Mouse (Mus musculus) right cerebral cortex, adult 18-20 months (tissue): Measurements from ENCODE around the gene Maml1.

Experiments used
- DNase-seq: peaks from one replicate; pipeline ENCODE4 v3.0.0; 2022; ENCODE audit warnings: mixed read lengths

Maml1 gene

DNA sequence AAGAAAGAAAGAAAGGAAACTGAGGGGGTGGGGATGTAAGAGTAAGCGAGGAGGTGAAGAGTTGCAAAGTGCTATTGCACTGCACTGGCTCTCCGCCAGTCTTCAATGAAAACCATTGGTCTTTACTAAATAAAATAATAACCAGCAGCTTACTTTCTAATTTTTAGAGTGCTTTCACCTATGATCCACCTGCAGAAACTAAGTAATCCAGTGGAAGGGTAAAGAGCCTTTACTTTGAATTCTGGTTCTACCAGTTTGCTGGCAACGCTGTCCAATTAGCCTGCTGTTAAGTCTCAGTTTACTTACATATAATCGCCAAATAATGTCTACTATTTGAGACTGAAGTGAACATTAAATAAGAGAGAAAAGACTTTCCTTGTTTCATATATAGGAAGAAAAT lies 13.1 kb downstream of the Maml1 start:
- no peak for DNase-seq

DNA sequence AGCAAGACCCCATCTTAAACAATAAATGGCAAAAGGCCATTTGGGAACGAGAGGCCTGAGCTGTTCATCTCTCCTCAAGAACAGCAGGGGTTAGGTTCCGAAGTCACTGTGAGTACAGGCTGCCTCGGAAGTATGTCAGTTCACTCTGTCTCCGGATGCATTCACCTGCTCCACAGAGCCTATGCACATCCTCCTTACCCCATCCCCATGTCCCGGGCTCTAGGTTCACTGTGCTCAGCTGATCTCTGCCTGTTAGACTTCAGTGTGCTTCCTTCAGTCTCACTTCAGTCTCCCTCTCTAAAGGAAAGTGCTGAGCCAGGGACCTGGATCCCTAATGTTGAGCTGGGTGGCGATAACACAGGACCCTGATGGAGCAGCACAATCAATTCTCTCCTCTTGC lies 14.4 kb downstream of the Maml1 start:
- DNase-seq = no peak

DNA sequence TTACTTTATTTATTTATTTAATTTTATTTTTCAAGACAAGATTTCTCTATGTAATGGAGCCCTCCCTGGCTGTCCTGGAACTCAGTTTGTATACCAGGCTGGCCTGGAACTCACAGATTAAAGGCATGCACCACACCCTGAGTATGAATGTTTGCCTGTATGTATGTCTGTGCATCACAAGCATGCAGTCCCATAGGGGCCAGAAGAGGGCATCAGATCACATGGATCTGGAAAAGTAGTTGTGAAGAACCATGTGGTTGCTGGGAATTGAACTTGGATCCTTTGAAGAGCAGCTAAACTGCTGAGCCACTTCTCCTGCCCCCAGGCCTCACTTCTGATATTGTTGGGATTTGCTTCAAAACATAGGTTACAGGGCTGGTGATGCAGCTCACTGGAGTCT lies 15.1 kb downstream of the Maml1 start:
- no peak for DNase-seq

DNA sequence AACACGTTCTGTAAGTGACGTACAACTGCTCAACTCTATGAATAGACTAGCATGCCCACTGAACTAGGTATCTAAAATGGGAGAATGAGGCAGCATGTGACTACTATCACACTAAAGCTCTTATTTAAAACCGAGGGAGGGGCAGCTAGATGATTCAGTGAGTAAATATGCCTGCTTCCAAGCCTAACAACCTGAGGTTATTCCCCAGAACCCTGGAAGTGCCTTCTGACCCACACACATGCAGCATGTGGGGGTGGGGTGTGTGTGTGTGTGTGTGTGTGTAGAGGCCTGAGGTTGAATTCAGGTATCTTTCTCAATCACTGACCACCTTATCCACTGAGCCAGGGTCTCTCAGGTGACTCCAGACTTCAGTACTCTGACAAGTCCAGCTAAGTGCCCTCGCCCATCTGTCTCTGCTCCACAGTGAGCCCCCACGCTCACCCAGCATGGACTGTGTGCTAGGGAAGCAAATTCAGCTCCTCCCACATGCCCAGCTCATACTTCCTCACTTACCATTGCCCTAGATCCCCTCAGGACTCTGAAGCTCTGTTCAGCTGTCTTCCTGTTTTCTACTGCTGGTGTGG lies 16.5 kb downstream of the Maml1 start:
- peak; percentile 44 for DNase-seq

DNA sequence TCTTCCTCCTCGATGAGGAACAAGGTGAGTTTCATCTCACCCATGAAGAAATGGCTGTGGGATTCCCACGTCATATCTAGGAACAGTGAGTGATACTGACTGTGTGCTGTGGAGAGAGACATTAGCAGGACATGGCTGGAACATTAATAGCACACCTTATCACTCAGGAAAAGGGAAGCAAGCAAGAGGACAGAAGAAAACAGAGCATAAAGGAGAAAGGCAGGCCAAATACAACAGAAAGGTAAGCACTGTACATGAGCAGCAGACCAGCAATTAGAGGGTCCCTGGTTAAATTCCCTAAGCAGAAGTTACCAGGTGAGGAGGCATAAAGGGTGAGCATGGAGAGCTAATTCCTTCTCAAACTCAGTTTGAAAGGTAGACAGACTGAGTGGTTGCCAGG lies 17.0 kb downstream of the Maml1 start:
- DNase-seq = no peak

DNA sequence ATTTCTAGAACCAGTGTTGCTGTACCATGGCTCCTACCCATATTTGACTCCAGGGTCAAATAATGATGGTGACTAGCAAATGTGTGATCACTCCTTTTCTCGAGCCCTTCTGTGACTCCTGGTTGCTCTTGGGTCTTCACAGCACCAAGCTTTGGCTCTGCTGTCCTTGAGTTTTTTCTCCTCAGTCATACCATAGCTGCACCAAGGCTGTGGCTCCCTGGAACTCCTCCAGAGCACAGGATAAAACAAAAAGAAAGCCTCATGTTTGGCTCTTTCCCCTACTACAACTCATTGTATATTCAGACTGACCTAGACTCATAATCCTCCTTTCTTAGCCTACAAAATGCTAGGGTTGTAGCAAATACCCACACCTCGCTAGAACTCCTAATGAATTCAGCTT lies 19.3 kb downstream of the Maml1 start:
- DNase-seq = no peak

DNA sequence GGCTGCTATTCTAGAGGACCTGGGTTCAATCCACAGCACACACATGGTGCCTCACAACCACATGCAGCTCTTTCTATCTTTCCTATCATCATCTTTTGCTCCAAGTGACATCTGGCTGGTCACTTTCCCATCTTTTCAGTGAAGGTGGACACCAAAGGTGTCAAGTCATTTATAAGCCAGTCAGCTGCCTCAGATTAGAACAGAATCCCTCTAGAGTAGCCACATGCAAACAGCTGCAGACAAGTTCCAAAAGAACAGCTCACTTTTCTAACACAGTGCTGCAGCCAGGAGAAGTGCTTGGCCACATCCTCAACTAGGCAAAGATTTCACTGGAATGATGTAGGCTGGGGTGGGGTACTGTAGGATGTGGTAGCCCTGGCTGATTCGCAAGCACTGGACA lies 22.2 kb downstream of the Maml1 start:
- DNase-seq = no peak

DNA sequence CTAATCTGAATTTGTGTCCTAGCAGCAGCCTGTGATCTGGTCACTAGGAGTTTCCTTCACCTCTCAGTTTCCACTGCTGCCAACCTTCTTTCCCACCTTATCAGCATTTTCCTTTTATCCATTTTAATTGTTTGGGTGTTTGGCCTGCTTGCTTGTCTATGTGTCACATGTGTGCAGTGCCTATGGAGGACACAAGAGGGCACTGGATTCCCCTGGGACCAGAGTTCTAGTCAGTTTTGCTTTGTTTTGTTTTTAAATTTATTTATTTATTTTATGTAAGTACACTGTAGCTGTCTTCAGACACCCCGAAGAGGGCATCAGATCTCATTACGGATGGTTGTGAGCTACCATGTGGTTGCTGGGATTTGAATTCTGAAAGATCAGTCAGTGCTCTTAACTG lies 22.9 kb downstream of the Maml1 start:
- no peak for DNase-seq

DNA sequence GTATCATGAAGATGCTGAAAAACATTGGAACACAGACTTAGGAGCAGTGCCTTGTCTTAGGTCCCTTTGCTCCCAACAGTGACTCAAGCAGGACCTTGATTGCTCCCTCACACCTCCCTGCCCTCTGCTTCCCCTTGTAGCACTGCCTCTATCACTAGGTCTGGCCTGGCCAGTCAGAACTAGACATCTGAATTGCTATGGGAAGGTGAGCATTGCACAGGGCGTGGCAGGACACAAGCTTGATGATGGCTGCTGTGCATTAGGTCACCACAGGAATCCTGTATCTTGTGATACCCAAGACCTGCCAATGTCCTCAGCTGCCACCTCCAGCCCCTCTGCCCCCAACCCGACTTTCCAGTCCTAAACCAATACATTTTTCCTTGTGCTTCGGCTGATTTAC lies 25.1 kb downstream of the Maml1 start:
- no peak for DNase-seq

DNA sequence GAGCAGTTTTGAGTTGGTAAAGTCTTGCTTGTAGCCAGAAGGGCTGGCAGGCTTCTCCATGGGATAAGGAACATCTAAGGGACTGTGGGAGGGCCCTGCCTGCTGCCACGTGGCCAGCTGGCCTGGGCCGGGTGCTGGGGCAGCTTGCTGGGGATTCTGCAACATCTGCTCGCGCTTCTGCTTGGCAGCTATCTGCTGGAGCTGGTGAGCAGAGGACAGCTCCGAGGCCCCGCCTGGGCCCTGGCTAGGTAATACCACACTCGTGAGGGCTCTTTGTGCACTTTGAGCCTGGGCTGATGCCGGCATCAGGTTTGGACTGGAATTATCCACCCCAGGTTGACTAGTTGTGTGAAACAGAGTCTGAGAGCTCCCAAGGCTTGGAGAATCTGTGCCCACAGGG lies 26.2 kb downstream of the Maml1 start:
- DNase-seq = no peak

DNA sequence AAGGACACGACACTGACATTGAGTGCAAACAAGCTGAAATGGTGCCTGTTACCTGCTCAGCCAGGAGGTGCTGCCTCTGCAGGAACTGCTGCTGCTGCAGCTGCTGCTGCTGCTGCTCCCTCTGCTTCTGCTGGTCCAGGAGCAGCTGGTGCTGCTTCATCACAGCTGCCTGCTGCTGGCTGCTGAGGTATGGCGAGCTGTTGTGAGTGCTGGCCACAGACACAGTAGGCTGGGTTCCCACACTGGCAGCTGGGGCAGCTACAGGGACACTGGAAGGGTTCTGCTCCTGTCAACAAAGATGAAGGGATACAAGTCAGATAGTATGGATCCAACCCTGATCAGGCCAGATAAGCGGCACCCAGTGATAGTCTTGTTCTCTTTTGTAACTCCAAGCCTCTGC lies 28.9 kb downstream of the Maml1 start:
- DNase-seq = no peak

DNA sequence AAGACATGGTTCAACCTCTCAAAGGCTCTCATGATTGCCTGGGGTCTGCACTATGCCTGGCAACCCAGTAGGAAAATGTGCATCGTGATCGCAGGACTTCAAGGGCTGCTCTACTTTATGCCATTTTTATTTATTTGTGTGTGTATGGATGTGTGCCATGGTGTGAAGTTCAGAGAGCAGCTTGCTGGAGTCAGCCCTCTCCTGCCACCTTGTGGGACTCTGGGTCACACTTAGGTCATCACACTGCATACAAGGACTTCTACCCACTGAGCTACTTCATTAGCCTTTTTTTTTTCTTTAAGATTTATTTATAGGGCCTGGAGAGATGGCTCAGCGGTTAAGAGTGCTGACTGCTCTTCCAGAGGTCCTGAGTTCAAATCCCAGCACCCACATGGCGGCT lies 30.1 kb downstream of the Maml1 start:
- no peak for DNase-seq

DNA sequence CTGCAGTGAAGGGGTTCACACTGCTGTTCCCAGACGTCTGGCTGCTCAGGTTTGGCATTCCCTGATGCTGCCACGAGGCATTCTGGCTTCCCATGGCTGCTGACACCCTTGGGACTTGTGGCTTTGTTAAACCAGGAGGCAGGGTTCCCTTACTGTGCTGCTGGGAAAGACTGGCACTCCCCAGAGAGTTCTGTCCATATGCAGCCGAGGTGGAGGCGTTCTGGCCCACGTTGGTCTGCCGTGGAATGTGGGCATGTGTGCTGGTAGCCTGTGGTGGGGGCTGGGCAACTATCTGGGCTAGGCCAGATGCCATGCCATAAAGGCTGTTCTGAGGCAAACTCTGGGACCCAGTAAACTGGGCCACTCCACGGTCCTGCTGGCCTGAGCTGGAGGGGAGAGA lies 33.8 kb downstream of the Maml1 start:
- peak; percentile 80 for DNase-seq

DNA sequence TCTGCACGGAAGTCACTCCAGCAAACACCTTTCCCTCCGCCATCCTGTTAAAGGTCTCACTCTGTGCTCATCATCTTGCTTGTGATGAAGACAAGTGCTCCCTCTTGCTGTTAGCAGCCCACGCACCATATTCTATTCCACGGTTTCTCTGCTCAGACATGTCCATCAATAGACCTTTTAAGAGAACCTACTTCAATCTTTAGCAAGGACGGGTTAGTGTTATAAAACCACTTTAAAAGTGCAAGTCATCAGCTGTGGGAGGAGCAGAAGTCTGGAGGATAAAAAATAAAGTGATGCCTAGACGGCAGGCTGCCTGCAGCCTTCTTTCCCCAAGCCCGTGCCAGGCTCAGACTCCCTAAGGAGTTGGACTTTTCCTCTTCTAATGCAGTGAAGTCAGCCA lies 35.5 kb downstream of the Maml1 start:
- DNase-seq = no peak

DNA sequence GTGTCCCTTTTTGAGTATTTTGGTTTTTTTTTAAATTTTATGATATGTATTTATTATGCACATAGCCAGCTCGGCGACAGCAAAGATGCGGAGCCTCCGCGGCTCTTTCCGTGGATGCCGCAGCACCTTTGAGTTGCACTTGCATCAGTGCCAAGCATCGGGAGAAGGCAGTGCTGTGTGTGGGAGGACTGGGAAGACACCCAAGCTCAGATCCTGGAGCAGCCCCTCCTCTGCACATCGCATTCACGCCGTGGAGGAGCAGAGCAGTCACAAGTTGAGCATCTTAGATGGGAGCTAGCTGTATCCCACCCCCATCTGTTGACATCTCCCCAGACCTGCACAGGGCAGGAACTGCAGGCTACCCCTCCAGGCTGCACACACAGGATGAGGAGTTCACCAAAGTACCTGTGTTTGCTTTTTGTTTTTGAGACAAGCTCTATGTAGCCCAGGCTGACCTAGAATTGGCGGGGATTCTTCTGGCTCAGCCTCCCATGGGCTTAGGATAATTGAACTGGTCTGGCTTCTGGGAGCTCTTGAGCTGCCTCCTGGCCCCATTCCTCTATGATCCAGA lies 38.0 kb downstream of the Maml1 start:
- DNase-seq = peak; percentile 93

DNA sequence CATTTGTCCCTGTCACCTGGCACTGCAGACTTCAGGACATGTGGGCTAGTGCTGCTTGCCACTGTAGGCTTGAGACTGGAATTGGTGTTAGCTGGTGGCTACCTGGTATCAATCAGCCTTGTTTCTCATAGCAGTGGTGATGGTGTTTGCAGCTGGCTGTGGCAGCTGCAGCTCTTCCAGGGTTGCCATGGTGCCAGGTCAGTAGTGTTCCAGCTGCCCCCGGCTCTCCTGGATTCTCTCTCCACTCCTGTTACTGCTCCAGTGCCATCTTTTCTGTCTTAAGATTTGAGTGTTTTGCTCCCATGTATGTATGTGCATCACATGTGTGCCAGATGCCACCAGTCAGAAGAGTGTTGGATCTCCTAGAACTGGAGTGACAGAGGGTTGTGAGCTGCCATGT lies 38.7 kb downstream of the Maml1 start:
- DNase-seq = no peak

DNA sequence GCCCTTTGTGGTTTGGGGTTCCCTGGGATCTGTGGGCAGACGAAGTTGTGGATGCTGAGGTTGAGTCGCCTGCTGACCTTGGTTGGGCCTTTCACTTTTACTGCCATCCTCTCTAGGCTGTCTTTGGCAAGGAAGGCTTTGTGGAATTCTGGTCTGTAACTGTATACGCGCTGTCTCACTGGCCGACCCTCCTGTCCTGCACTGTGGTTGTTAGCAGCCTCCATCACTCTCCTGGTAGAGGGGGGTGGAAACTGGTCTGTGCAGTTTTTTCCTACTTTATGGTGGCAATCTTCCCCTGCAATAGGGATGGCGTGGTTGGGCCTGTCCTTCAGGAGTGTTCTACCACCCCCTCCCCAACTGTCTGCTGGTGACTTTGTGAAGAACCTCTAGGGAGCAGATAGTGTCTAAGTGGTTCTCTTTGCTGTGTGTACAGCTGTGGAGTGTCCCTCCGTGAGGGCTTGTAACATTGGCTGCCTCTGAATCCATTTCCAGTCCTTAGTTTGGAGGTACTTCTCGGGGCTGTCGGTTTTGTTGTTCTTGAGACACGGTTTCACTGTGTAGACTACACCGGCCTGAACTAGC lies 39.3 kb downstream of the Maml1 start:
- no peak for DNase-seq

DNA sequence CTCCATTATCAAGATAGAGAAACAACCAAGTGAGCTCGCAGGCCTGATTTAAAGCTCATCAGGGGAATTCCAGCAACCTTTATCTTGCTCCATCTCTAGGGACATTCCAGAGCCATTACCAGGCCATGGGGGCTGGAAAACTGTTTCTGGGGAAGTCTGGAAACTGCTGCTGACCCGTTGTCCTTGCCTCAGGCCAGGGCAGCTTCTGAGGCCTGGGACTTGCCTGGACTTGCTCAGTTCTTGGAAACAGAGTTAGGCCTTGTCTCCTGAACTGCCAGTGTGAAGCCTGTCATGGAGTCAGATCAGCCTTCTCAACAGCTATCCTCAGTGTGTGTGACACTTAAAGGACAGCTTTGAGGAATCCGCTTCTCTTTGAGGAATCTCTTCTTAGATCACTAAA lies 39.9 kb downstream of the Maml1 start:
- no peak for DNase-seq

DNA sequence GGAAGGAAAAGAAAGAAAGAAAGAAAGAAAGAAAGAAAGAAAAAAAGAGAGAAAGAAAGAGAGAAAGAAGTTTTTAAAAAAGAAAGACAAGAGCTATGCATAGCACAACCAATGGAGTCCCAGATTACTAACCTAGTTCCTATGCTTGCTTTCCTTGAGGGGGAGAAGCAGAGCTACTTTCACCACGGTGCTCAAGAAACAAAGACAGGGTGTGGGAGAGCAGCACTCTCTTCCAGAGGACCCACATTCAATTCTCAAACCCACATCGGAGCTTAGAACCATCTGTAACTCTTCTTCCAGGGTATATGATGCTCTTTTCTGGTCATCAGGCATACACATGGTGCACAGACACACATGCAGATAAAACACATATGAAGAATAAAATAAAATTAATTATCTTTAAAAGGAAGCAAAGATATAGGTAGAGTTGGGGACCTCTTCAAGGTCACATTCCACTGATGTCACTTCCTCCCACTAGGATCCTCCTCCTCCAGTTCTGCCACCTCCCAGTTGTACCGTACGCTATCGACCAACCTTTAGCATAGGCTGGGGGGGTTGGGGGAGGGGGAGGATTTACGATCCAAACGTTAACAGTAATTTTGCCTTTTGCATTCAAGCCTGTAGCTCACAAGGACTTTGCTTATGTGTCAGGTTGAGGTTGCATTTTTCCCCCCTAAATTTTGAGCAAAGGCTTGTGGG lies 43.5 kb downstream of the Maml1 start:
- DNase-seq = no peak

DNA sequence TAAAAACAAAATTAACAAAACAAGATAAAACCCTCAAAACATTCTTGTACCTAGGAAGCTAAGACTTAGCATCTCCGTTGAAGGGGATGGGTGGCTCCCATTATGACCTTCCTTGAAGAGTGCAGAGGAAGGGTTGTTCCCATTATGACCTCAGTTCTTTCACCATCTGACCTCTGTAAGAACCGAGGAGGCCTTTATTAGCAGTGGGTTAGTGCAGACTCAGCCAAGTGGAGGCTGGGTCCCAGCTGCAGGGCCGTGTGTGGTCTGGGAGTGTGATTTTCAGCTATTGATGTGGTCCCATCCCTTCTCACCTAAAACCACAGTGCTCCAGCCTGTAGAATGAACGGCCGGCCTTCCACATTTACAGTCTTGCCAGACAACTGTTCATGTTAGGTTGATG lies 46.8 kb downstream of the Maml1 start:
- no peak for DNase-seq

DNA sequence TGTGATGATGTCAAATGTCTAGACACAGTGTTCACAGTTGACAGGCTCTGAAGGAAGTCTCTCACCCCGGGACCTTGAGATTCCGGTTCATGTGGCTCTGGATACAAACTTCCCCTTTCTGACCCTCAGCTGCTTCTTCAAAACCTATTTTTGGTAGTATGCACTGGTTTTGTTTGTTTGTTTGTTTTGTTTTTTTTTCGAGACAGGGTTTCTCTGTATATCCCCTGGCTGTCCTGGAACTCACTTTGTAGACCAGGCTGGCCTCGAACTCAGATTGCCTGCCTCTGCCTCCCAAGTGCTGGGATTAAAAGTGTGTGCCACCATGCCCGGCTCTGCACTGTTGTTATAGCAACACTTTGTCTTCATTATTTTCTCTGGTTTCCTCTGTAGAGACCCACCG lies 48.2 kb downstream of the Maml1 start:
- no peak for DNase-seq

DNA sequence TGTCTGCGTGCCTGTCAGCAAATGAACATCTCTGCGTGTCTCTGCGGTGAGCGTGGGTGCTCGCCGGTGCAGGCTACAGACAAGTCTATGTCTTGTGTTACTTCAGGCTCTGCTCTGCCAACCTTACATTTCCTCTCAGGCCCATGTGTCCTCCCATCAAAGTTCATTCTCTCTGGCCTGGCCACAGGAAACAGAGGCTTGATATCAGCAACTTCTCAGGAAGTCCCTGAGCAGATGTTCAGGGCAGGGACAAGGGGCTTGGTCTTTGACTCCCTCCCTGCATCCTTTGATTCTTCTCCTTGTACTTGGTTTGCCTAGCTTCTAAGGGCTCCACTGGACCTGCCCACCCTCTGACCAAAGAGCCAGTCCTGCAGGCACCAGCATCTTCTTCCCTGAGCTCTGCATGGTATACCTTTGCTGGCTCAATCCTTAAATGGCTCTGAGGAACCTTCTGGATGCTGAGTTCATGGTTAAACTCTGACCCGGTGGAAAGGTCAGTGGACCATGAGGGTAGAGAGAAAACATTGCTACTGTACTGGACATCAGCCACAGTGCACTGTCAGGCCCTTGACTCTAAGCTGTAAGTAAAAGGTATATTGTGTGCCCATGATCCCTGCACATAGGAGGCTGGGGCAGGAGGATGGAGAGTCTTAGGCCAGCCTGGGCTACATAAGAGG lies 51.7 kb downstream of the Maml1 start:
- no peak for DNase-seq

DNA sequence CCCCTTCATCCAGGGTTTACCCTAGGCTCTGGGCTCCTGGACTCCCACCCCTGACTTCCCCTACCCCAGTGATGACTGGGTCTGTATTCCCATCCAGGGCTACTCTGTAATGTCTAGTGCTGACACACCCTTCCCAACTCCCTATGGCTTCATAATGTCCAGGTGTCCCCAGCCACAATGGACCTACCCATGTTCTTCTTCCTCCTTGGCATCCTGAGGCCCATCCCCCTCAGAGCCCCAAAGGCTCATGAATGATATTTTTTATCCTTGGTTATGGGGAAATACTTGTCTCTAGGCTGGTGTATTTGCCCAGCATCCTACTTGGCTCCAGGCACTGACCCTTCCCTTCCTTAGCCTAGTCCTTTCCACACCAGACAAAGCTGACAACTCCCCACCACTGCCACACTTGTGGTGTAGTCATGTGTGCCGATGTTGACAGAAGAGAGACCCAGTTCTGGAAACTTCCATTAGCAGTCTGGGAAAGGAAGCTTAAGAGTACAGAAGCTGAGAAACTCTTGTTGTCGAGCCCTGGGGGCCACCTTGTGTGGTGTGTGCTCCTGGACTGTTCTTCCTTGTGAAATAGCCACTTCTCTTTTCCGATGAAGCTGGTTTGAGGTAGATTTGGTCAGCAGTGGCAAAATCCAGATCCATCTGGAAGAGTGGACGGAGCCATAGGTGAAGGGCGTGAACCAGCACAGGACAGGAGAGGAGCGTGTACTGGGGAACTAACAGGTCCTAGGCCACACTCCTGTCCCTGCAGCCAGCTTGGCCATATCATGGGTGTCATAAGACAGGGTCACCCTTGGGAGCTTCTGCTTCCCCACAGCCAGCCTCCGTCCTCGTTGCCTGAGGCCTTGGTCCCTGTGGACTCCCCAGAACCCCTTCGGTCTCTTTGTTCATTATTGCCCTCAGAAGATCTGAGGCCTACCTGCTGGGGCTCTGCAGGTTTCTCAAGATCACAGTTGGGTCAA lies 53.0 kb downstream of the Maml1 start:
- no peak for DNase-seq
